Mouse (Mus musculus) lung, postnatal 0 days (tissue): ENCODE results near the gene Hist2h2aa2. TPM values are rescaled to one million over a fixed set of nuclear protein-coding genes. Genes with fewer than 3 reads are reported as not detected.
"Not testable (repeated sequence)": the region's sequence is repeated elsewhere in the genome, so short reads cannot be mapped to it uniquely, and the experiment has no call there.

Experiments
- ATAC-seq: fragments of 200-750 bp; cut with Nextera tagmentation; 2 replicates; pipeline ENCODE4 v1.8.0; 2017; ENCODE audit warnings: moderate library complexity
- DNase-seq: peaks from one replicate; pipeline ENCODE4 v3.0.0-alpha.2; 2016; ENCODE audit warnings: low spot score
- H3K27ac ChIP-seq: fragments of 300-500 bp; sonication (generic); 2 replicates; pipeline ENCODE4 v1.5.1; 2014; ENCODE audit warnings: antibody characterized with exemption, mild to moderate bottlenecking, low read length, mixed read lengths
- H3K27me3 ChIP-seq: fragments of 300-500 bp; sonication (generic); replicated peaks from 2 replicates; pipeline ENCODE4 v1.6.1; 2014; ENCODE audit warnings: low read length, mixed read lengths; ENCODE audit not compliant: insufficient read depth
- H3K36me3 ChIP-seq: fragments of 300-500 bp; sonication (generic); 2 replicates; pipeline ENCODE4 v1.6.1; 2014; ENCODE audit warnings: low read length, mixed read lengths; ENCODE audit not compliant: insufficient read depth
- H3K4me1 ChIP-seq: fragments of 300-500 bp; sonication (generic); 2 replicates; pipeline ENCODE4 v1.6.1; 2014; ENCODE audit warnings: antibody characterized with exemption, low read depth, low read length, mixed read lengths; ENCODE audit not compliant: insufficient read depth
- H3K4me2 ChIP-seq: fragments of 300-500 bp; sonication (generic); replicated peaks from 2 replicates; pipeline ENCODE4 v1.6.1; 2014; ENCODE audit warnings: low read depth, mild to moderate bottlenecking, low read length, moderate library complexity, mixed read lengths
- H3K4me3 ChIP-seq: fragments of 300-500 bp; sonication (generic); 2 replicates; pipeline ENCODE4 v1.5.1; 2014; ENCODE audit warnings: low read depth, low read length
- H3K9ac ChIP-seq: fragments of 300-500 bp; sonication (generic); replicated peaks from 2 replicates; pipeline ENCODE4 v1.6.1; 2014; ENCODE audit warnings: low read depth, mild to moderate bottlenecking
- H3K9me3 ChIP-seq: fragments of 300-500 bp; sonication (generic); 2 replicates; pipeline ENCODE4 v1.6.1; 2016; ENCODE audit warnings: low read length, mixed read lengths
- CTCF ChIP-seq: IDR thresholded peaks from 2 replicates; pipeline ENCODE4 v1.5.1; 2016; ENCODE audit warnings: antibody characterized with exemption, mild to moderate bottlenecking
- EP300 ChIP-seq: IDR thresholded peaks from 2 replicates; pipeline ENCODE4 v1.6.1; 2016; ENCODE audit warnings: antibody characterized with exemption, mild to moderate bottlenecking, control low read depth
- WGBS: fragments of 180-500 bp; shearing (Covaris S2); extraction: QIAGEN DNeasy Blood & Tissue Kit; methylation state at CpG from one replicate; pipeline ENCODE4 v1.1.7; 2014; 5-methylcytosine and 5-hydroxymethylcytosine counted together
- polyA plus RNA-seq: library from polyadenylated mRNA; unstranded; fragments of >200 nt; fragmentation: Nextera tagmentation; extraction: Ambion mirVana; gene quantifications from 2 replicates; pipeline ENCODE4 v1.2.1, GENCODE M21; 2015

Hist2h2aa2 gene
- polyA plus RNA-seq, 1 experiment from 2014 or later, result 196 TPM

- H3K4me1 ChIP-seq, result peaks cover 14% of the 10 kb centered on the region
- no peaks in the 10 kb centered on the region for H3K27me3 ChIP-seq
- H3K4me2 ChIP-seq, result peak overlapping the region; percentile 55
- WGBS, result 70% methylated on average over 7 of the region's 7 CpGs
- H3K4me3 ChIP-seq, result peak overlapping the region; percentile 28; the same call in 1 of the 2 replicates
- H3K27ac ChIP-seq, result peak overlapping the region; percentile 90
- ATAC-seq, result no peak
- H3K36me3 ChIP-seq, result no peaks in the 10 kb centered on the region
- DNase-seq, result no peak
- H3K9me3 ChIP-seq, result no peaks in the 10 kb centered on the region
- TF ChIP-seq EP300 (no peak), CTCF (no peak)
- peak overlapping the region; percentile 37 for H3K9ac ChIP-seq
Observed at GRCm38 (mm10) chr3:96243921-96244572, 4.0 kb upstream of the Hist2h2aa2 start.

GRCm38 (mm10) chr3:96240799-96241197 lies 722 bp upstream of the Hist2h2aa2 start:
- TF ChIP-seq EP300, result no peak
- TF ChIP-seq CTCF, result no peak
- Histone ChIP-seq H3K36me3 (no peaks in the 10 kb centered on the region), H3K9me3 (no peaks in the 10 kb centered on the region), H3K4me1 (peaks cover 13% of the 10 kb centered on the region), H3K27ac (peak overlapping the region; percentile 78), H3K9ac (peak overlapping the region; percentile 36), H3K27me3 (no peaks in the 10 kb centered on the region), H3K4me2 (peak overlapping the region; percentile 38), H3K4me3 (peak overlapping the region; percentile 14; the same call in 1 of the 2 replicates)
- DNase-seq (no peak), ATAC-seq (no peak)
- 71% methylated on average over 9 of the region's 9 CpGs for WGBS

- H3K9ac ChIP-seq, H3K27me3 ChIP-seq, H3K9me3 ChIP-seq, H3K36me3 ChIP-seq, DNase-seq: not testable (repeated sequence)
- Histone ChIP-seq H3K4me1 (peaks cover 11% of the 10 kb centered on the region), H3K27ac (peak within 1 kb of the TSS; percentile 57; the same call in 1 of the 2 replicates), H3K4me2 (peak within 1 kb of the TSS; percentile 44), H3K4me3 (peak within 1 kb of the TSS; percentile 28; the same call in 1 of the 2 replicates)
- peak; percentile 91 for ATAC-seq
- WGBS, result 0% methylated on average over 7 of the region's 68 CpGs
Observed at GRCm38 (mm10) chr3:96238954-96239793, 902 bp downstream of the Hist2h2aa2 start, which contains the start of gene Hist2h3c2. Gene Hist2h3c2, minus strand, starts transcription at chr3:96239127.

GRCm38 (mm10) chr3:96237904-96238511 lies 2.1 kb downstream of the Hist2h2aa2 start:
- 3% methylated on average over 12 of the region's 12 CpGs for WGBS
- no peak for TF ChIP-seq EP300
- no peak for TF ChIP-seq CTCF
- H3K9ac ChIP-seq, result no peak overlapping the region
- ATAC-seq (no peak), DNase-seq (no peak)
- no peaks in the 10 kb centered on the region for H3K27me3 ChIP-seq
- no peak overlapping the region for H3K4me3 ChIP-seq
- no peak overlapping the region for H3K27ac ChIP-seq
- no peaks in the 10 kb centered on the region for H3K9me3 ChIP-seq
- H3K36me3 ChIP-seq, result no peaks in the 10 kb centered on the region
- H3K4me1 ChIP-seq, result peaks cover 6% of the 10 kb centered on the region; the same call in 1 of the 2 replicates
- H3K4me2 ChIP-seq, result peak overlapping the region; percentile 44; the same call in 1 of the 2 replicates

GRCm38 (mm10) chr3:96237335-96237903 lies 2.7 kb downstream of the Hist2h2aa2 start:
- peak overlapping the region; percentile 44; the same call in 1 of the 2 replicates for H3K4me2 ChIP-seq
- no peaks in the 10 kb centered on the region for H3K27me3 ChIP-seq
- DNase-seq (no peak), ATAC-seq (no peak)
- H3K4me3 ChIP-seq, result no peak overlapping the region
- H3K4me1 ChIP-seq, result peaks cover 6% of the 10 kb centered on the region; the same call in 1 of the 2 replicates
- no peaks in the 10 kb centered on the region for H3K9me3 ChIP-seq
- TF ChIP-seq CTCF, result no peak
- no peak for TF ChIP-seq EP300
- no peaks in the 10 kb centered on the region for H3K36me3 ChIP-seq
- 11% methylated on average over 7 of the region's 7 CpGs for WGBS
- H3K27ac ChIP-seq, result no peak overlapping the region
- H3K9ac ChIP-seq, result no peak overlapping the region
